Mouse (Mus musculus): ENCODE measurements around the gene Rab12. TPM values are rescaled to one million over a fixed set of nuclear protein-coding genes. Genes with fewer than 3 reads are reported as not detected.

Gene Rab12
- polyA plus RNA-seq, 1 experiment, result 46.9 TPM

GRCm38 (mm10) chr17:66470020-66470419 lies 49.5 kb downstream of the Rab12 start:
- no peak overlapping the region for H3ac ChIP-seq (ENCODE audit: control insufficient read depth, insufficient read length)
- no peaks in the 10 kb centered on the region for H3K36me3 ChIP-seq (ENCODE audit: control insufficient read depth, insufficient read depth)

GRCm38 (mm10) chr17:66457278-66457677 lies 62.3 kb downstream of the Rab12 start:
- no peak overlapping the region for H3K4me3 ChIP-seq
- no peaks in the 10 kb centered on the region for H3K36me3 ChIP-seq (ENCODE audit: control insufficient read depth, insufficient read depth)
- H3K4me2 ChIP-seq (ENCODE audit: low read depth), result no peak overlapping the region
- H3ac ChIP-seq (ENCODE audit: control insufficient read depth, insufficient read length), result no peak overlapping the region
- H3K27me3 ChIP-seq (ENCODE audit: control insufficient read depth, insufficient read depth, insufficient read length), result no peaks in the 10 kb centered on the region
- no peaks in the 10 kb centered on the region for H3K79me2 ChIP-seq (ENCODE audit: control insufficient read depth, insufficient read depth)
- TF ChIP-seq USF1 (IDR thresholded peaks at IDR 0.05; ENCODE audit: low read depth), result no peak
- TF ChIP-seq TCF3 (IDR thresholded peaks at IDR 0.05; ENCODE audit: insufficient read length, low read depth), result no peak
- no peak for TF ChIP-seq E2F4 (IDR thresholded peaks at IDR 0.05; ENCODE audit: insufficient read depth)
- no peak for TF ChIP-seq MAX (IDR thresholded peaks at IDR 0.05; ENCODE audit: low read depth)
- TF ChIP-seq MYOG (IDR thresholded peaks at IDR 0.05; ENCODE audit: control insufficient read depth in 1 of 3, insufficient read depth in 1 of 3, insufficient read length in 2 of 3, low read depth in 2 of 3), result no peak
- TF ChIP-seq MYOD1 (IDR thresholded peaks at IDR 0.05; ENCODE audit: control insufficient read depth in 1 of 3, insufficient read length in 2 of 3, low read depth in 2 of 3), result no peak
- TF ChIP-seq SRF (IDR thresholded peaks at IDR 0.05; ENCODE audit: control insufficient read depth, insufficient read length, low read depth), result no peak
- no peak for TF ChIP-seq POLR2AphosphoS2 (IDR thresholded peaks at IDR 0.05; ENCODE audit: insufficient read length, low read depth)
- no peak for TF ChIP-seq POLR2A (IDR thresholded peaks at IDR 0.05; ENCODE audit: insufficient read length, low read depth)
- TF ChIP-seq TCF12 (IDR thresholded peaks at IDR 0.05; ENCODE audit: insufficient read depth, poor library complexity, severe bottlenecking), result no peak
- TF ChIP-seq REST (IDR thresholded peaks at IDR 0.05; ENCODE audit: insufficient read depth, insufficient read length), result no peak
- no peak for TF ChIP-seq CEBPB (IDR thresholded peaks at IDR 0.05; ENCODE audit: insufficient read depth, poor library complexity, severe bottlenecking)

More at GRCm38 (mm10) chr17:66470020-66470419, 49.5 kb downstream of the Rab12 start:
- TF ChIP-seq USF1 (IDR thresholded peaks at IDR 0.05; ENCODE audit: low read depth), result no peak
- no peak for TF ChIP-seq MYOG (IDR thresholded peaks at IDR 0.05; ENCODE audit: control insufficient read depth in 1 of 3, insufficient read depth in 1 of 3, insufficient read length in 2 of 3, low read depth in 2 of 3)
- no peak for TF ChIP-seq MAX (IDR thresholded peaks at IDR 0.05; ENCODE audit: low read depth)
- TF ChIP-seq SRF (IDR thresholded peaks at IDR 0.05; ENCODE audit: control insufficient read depth, insufficient read length, low read depth), result no peak
- no peak for TF ChIP-seq TCF3 (IDR thresholded peaks at IDR 0.05; ENCODE audit: insufficient read length, low read depth)
- TF ChIP-seq E2F4 (IDR thresholded peaks at IDR 0.05; ENCODE audit: insufficient read depth), result no peak
- no peak for TF ChIP-seq REST (IDR thresholded peaks at IDR 0.05; ENCODE audit: insufficient read depth, insufficient read length)
- TF ChIP-seq POLR2AphosphoS2 (IDR thresholded peaks at IDR 0.05; ENCODE audit: insufficient read length, low read depth), result no peak
- no peak for TF ChIP-seq MYOD1 (IDR thresholded peaks at IDR 0.05; ENCODE audit: control insufficient read depth in 1 of 3, insufficient read length in 2 of 3, low read depth in 2 of 3)
- no peak for TF ChIP-seq POLR2A (IDR thresholded peaks at IDR 0.05; ENCODE audit: insufficient read length, low read depth)
- no peak for TF ChIP-seq CEBPB (IDR thresholded peaks at IDR 0.05; ENCODE audit: insufficient read depth, poor library complexity, severe bottlenecking)
- no peak for TF ChIP-seq TCF12 (IDR thresholded peaks at IDR 0.05; ENCODE audit: insufficient read depth, poor library complexity, severe bottlenecking)
- no peak overlapping the region for H3K4me3 ChIP-seq
- H3K27me3 ChIP-seq (ENCODE audit: control insufficient read depth, insufficient read depth, insufficient read length), result no peaks in the 10 kb centered on the region
- H3K4me2 ChIP-seq (ENCODE audit: low read depth), result no peak overlapping the region
- H3K79me2 ChIP-seq (ENCODE audit: control insufficient read depth, insufficient read depth), result no peaks in the 10 kb centered on the region

- Histone ChIP-seq H3K36me3 (ENCODE audit: control insufficient read depth, insufficient read depth) (no peaks in the 10 kb centered on the region), H3ac (ENCODE audit: control insufficient read depth, insufficient read length) (no peak overlapping the region), H3K27me3 (ENCODE audit: control insufficient read depth, insufficient read depth, insufficient read length) (no peaks in the 10 kb centered on the region), H3K4me3 (peak overlapping the region; percentile 67), H3K4me2 (ENCODE audit: low read depth) (peak overlapping the region; percentile 79), H3K79me2 (ENCODE audit: control insufficient read depth, insufficient read depth) (peaks cover 20% of the 10 kb centered on the region)
- TF ChIP-seq MAX (IDR thresholded peaks at IDR 0.05; ENCODE audit: low read depth) (no peak), TCF12 (IDR thresholded peaks at IDR 0.05; ENCODE audit: insufficient read depth, poor library complexity, severe bottlenecking) (no peak)
Observed at GRCm38 (mm10) chr17:66451143-66451542, 68.4 kb downstream of the Rab12 start.

- Histone ChIP-seq H3K4me3 (peak overlapping the region; percentile 67), H3K27me3 (ENCODE audit: control insufficient read depth, insufficient read depth, insufficient read length) (no peaks in the 10 kb centered on the region), H3ac (ENCODE audit: control insufficient read depth, insufficient read length) (peak overlapping the region; percentile 86), H3K36me3 (ENCODE audit: control insufficient read depth, insufficient read depth) (no peaks in the 10 kb centered on the region), H3K4me2 (ENCODE audit: low read depth) (peak overlapping the region; percentile 79), H3K79me2 (ENCODE audit: control insufficient read depth, insufficient read depth) (peaks cover 26% of the 10 kb centered on the region)
- TF ChIP-seq USF1 (IDR thresholded peaks at IDR 0.05; ENCODE audit: low read depth) (no peak), POLR2A (IDR thresholded peaks at IDR 0.05; ENCODE audit: insufficient read length, low read depth) (no peak), POLR2AphosphoS2 (IDR thresholded peaks at IDR 0.05; ENCODE audit: insufficient read length, low read depth) (no peak), MYOG (IDR thresholded peaks at IDR 0.05; ENCODE audit: control insufficient read depth in 1 of 3, insufficient read depth in 1 of 3, insufficient read length in 2 of 3, low read depth in 2 of 3) (no peak), TCF3 (IDR thresholded peaks at IDR 0.05; ENCODE audit: insufficient read length, low read depth) (no peak), CEBPB (IDR thresholded peaks at IDR 0.05; ENCODE audit: insufficient read depth, poor library complexity, severe bottlenecking) (no peak), MAX (IDR thresholded peaks at IDR 0.05; ENCODE audit: low read depth) (no peak), SRF (IDR thresholded peaks at IDR 0.05; ENCODE audit: control insufficient read depth, insufficient read length, low read depth) (no peak), REST (IDR thresholded peaks at IDR 0.05; ENCODE audit: insufficient read depth, insufficient read length) (no peak), E2F4 (IDR thresholded peaks at IDR 0.05; ENCODE audit: insufficient read depth) (no peak), MYOD1 (IDR thresholded peaks at IDR 0.05; ENCODE audit: control insufficient read depth in 1 of 3, insufficient read length in 2 of 3, low read depth in 2 of 3) (no peak), TCF12 (IDR thresholded peaks at IDR 0.05; ENCODE audit: insufficient read depth, poor library complexity, severe bottlenecking) (no peak)
Observed at GRCm38 (mm10) chr17:66450526-66451070, 68.9 kb downstream of the Rab12 start.

Measured in myocyte (in vitro differentiated cells).